Mouse (Mus musculus): Measurements from ENCODE around the gene Slc8a2. TPM values are rescaled to one million over a fixed set of nuclear protein-coding genes. Genes with fewer than 3 reads are reported as not detected.

Gene Slc8a2
- not detected for polyA plus RNA-seq (2017; shearing (Covaris generic))

- ATAC-seq, result no peak
Measured at GRCm38 (mm10) chr7:16129421-16129845, at the start of gene Slc8a2. Gene Slc8a2, plus strand, starts transcription at chr7:16129826.

- no peak for ATAC-seq
Measured at GRCm38 (mm10) chr7:16079947-16080346, 49.7 kb upstream of the Slc8a2 start.

- no peak for ATAC-seq
Measured at GRCm38 (mm10) chr7:16080581-16080980, 49.0 kb upstream of the Slc8a2 start.

- ATAC-seq, result no peak
Measured at GRCm38 (mm10) chr7:16083361-16083760, 46.3 kb upstream of the Slc8a2 start.

- no peak for ATAC-seq
Measured at GRCm38 (mm10) chr7:16087587-16087986, 42.0 kb upstream of the Slc8a2 start.

GRCm38 (mm10) chr7:16094592-16094991 is 35.0 kb upstream of the Slc8a2 start:
- ATAC-seq, result no peak

- peak; percentile 91 for ATAC-seq
Measured at GRCm38 (mm10) chr7:16098021-16099017, 31.3 kb upstream of the Slc8a2 start, which contains the start of gene Napa. Gene Napa, plus strand, starts transcription at chr7:16098458.

- ATAC-seq, result no peak
Measured at GRCm38 (mm10) chr7:16099901-16100300, 29.7 kb upstream of the Slc8a2 start.

- no peak for ATAC-seq
Measured at GRCm38 (mm10) chr7:16101081-16101480, 28.5 kb upstream of the Slc8a2 start.

- ATAC-seq, result no peak
Measured at GRCm38 (mm10) chr7:16101726-16102475, 27.7 kb upstream of the Slc8a2 start.

GRCm38 (mm10) chr7:16102686-16103226 is 26.9 kb upstream of the Slc8a2 start:
- no peak for ATAC-seq

GRCm38 (mm10) chr7:16103760-16104159 is 25.9 kb upstream of the Slc8a2 start:
- ATAC-seq, result no peak

- no peak for ATAC-seq
Measured at GRCm38 (mm10) chr7:16104611-16105388, 24.8 kb upstream of the Slc8a2 start.

- no peak for ATAC-seq
Measured at GRCm38 (mm10) chr7:16108886-16109542, 20.6 kb upstream of the Slc8a2 start.

GRCm38 (mm10) chr7:16110158-16110557 is 19.5 kb upstream of the Slc8a2 start:
- ATAC-seq, result no peak

- ATAC-seq, result no peak
Measured at GRCm38 (mm10) chr7:16111284-16112090, 18.1 kb upstream of the Slc8a2 start.

- ATAC-seq, result no peak
Measured at GRCm38 (mm10) chr7:16116418-16116817, 13.2 kb upstream of the Slc8a2 start.

GRCm38 (mm10) chr7:16117100-16117499 is 12.5 kb upstream of the Slc8a2 start:
- no peak for ATAC-seq

- ATAC-seq, result peak; percentile 79
Measured at GRCm38 (mm10) chr7:16119569-16120261, 9.9 kb upstream of the Slc8a2 start, which contains the start of gene Kptn. Gene Kptn, plus strand, starts transcription at chr7:16119895.

GRCm38 (mm10) chr7:16120262-16120600 is 9.4 kb upstream of the Slc8a2 start:
- no peak for ATAC-seq

Data from activated CD4-positive, CD25-positive, alpha-beta regulatory T cell, adult 4 months (primary cell).